Mouse (Mus musculus) B cell, adult 62 days (primary cell): ENCODE results near the gene Ttc28. TPM values are rescaled to one million over a fixed set of nuclear protein-coding genes. Genes with fewer than 3 reads are reported as not detected.

Experiments used
- total RNA-seq: library from RNA; stranded (reverse); gene quantifications from 4 replicates; pipeline ENCODE4 v1.2.4, GENCODE M21; 2023

Gene Ttc28
- total RNA-seq: 29.4 to 35.3 TPM (median 33.1 TPM) in 4 replicates

DNA sequence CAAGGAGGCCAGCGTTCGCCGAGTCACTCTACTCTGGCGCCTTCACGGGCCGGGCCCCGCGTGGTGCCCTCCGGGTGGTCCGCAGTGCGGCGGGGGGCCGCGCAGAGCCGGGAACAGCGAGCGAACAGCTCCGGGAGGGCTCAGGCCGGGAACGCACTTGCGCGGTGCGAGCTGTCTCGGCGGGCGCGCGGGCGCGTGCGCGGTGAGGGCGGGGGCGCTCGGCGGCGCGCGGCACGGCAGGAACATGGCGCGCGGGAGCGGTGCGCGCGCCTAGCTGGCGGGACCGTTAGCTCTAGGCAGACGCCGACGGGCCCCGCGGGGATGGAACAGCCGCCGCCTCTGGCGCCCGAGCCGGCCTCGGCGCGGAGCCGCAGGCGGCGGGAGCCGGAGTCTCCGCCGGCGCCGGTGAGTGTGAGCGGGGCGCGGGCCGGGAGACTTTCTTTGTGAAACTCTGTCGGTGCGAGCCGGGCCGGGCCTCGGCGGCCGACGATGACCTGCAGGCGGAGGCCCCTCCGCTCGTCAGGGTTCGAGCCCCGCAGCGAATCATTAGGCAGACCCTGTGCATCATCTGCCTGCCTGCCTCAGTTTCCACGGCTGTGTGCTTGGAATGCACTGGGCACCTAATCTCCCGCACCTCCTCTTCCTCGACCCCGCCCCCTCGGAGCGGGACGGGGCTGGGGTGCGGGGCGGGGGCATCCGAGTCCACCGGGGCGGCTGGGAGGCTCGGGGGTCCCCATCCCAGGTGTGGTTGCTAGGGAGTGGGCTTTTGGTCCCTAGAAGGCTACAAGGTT, at the start of gene Ttc28:
TSS of gene Ttc28 (plus strand) at position 220 of the 791 bp plus-strand sequence.

DNA sequence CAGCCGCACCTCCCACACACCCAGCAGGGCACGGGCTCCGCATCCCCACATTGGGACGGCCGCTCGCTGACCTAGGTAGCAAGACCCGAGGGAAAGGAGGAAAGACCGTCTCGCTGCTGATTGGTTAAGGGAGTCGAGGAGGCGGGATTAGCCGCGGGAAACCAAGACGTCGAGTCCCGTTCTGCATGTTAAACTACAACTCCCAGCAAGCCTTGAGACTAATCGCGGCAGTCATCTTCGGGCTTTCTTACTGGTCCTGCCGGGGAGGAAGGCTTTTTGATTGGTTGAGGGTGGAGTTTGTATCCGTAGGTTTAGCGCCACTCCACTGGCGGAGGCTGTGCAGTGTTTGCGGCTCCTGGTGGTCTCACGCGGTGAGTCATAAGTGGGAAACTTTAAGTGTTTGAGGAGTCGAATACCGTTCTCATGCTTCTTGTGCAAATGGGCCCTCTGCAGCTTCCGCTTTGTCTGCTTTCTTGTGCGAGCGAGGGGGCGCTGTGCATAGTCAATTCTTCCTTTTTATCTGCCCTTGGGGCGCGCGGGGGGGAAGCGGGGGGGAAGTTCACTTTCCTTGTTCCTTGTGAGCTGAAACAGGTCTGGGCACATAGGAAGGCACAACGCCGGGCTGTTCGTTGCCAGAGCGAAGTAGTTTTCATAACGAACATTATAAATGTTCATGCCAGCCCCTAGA, 39.8 kb upstream of the Ttc28 start, which contains the start of the genes Hscb and Chek2:
TSS of gene Hscb (minus strand) at position 100 of the 688 bp plus-strand sequence.
TSS of gene Chek2 (plus strand) at position 302 of the 688 bp plus-strand sequence.

DNA sequence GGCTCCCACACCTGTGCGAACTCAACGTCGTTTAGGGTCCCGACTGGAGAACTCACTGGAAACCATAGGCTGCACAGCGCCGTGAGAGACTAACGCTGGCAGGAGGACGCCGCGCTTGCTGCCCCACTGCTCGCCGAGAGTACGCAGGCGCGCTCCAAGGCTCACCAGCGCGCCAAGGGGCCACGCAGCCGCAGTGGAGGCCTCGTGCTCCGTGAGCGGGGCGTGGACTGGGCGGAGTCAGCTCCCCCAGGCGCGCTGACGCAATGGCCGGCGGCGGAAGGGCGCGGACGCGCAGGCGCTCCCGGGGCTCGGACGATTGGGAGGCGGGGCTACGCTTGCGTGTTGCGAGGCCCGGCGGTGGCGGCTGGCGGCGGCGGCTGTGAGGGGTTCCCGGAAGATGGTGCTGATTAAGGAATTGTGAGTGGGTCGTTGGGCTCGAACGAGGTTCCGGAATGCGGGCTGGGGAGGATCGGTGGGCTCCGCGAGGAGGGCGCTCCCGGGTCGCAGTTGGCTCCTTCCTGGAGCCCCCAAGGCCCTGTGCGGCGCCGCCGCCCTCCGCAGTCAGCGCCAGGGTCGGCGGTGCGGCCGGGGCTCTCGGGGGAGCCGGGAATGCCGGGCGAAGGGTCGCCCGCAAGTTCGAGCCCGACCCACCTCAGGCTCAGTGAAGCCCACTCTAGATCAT, 451.0 kb downstream of the Ttc28 start, which contains the start of gene Pitpnb:
TSS of gene Pitpnb (plus strand) at position 347 of the 682 bp plus-strand sequence.

Other genes starting within 250 kb of the Ttc28 start
- gene Noc4l, start 226.4 kb upstream of the Ttc28 start, total RNA-seq: 70.4 to 80.6 TPM (median 71.1 TPM) in 4 replicates
- 66.4 to 92.0 TPM (median 66.8 TPM) in 4 replicates for gene Ddx51, start 226.4 kb upstream of the Ttc28 start, total RNA-seq
- 237 to 246 TPM (median 244 TPM) in 4 replicates for gene Ep400, start 109.1 kb upstream of the Ttc28 start, total RNA-seq
- 31.4 to 39.7 TPM (median 37.3 TPM) in 4 replicates for gene Pus1, start 99.1 kb upstream of the Ttc28 start, total RNA-seq
- 55.1 to 71.8 TPM (median 61.7 TPM) in 4 replicates for gene Ulk1, start 69.7 kb upstream of the Ttc28 start, total RNA-seq
- gene Hscb, start 40.0 kb upstream of the Ttc28 start, total RNA-seq: 18.4 to 27.8 TPM (median 22.8 TPM) in 4 replicates
- gene Chek2, start 39.8 kb upstream of the Ttc28 start, total RNA-seq: 8.6 to 12.3 TPM (median 9.0 TPM) in 4 replicates